Mouse (Mus musculus) embryo, embryonic 10 days (tissue): ENCODE measurements around the gene Amn.

Source experiments
- DNase-seq: peaks from one replicate; pipeline ENCODE4 v3.0.0-alpha.2; 2015; ENCODE audit warnings: low spot score

Amn gene

GRCm38 (mm10) chr12:111270629-111271277, at the start of gene Amn:
Gene Amn, plus strand, starts transcription at chr12:111271095.
- DNase-seq: no peak

GRCm38 (mm10) chr12:111225197-111225780, 45.6 kb upstream of the Amn start:
- no peak for DNase-seq

GRCm38 (mm10) chr12:111227410-111227809, 43.5 kb upstream of the Amn start:
- DNase-seq: no peak

GRCm38 (mm10) chr12:111228488-111228887, 42.4 kb upstream of the Amn start:
- no peak for DNase-seq

- no peak for DNase-seq
These were observed 40.1 kb upstream of the Amn start for GRCm38 (mm10) chr12:111230793-111231192.

GRCm38 (mm10) chr12:111233798-111234197, 37.1 kb upstream of the Amn start:
- DNase-seq: no peak

- no peak for DNase-seq
These were observed 36.5 kb upstream of the Amn start for GRCm38 (mm10) chr12:111234383-111234782.

GRCm38 (mm10) chr12:111235631-111236030, 35.3 kb upstream of the Amn start:
- no peak for DNase-seq

GRCm38 (mm10) chr12:111237611-111238188, 33.2 kb upstream of the Amn start:
- DNase-seq: no peak

- no peak for DNase-seq
These were observed 32.5 kb upstream of the Amn start for GRCm38 (mm10) chr12:111238345-111238744.

- peak; percentile 35 for DNase-seq
These were observed 32.1 kb upstream of the Amn start for GRCm38 (mm10) chr12:111238778-111239177.

GRCm38 (mm10) chr12:111239930-111240329, 31.0 kb upstream of the Amn start:
- no peak for DNase-seq

- no peak for DNase-seq
These were observed 29.0 kb upstream of the Amn start for GRCm38 (mm10) chr12:111241916-111242315.

GRCm38 (mm10) chr12:111242346-111242745, 28.5 kb upstream of the Amn start:
- DNase-seq: no peak

GRCm38 (mm10) chr12:111243733-111244132, 27.2 kb upstream of the Amn start:
- DNase-seq: no peak

GRCm38 (mm10) chr12:111245070-111245469, 25.8 kb upstream of the Amn start:
- no peak for DNase-seq

- DNase-seq: no peak
These were observed 24.0 kb upstream of the Amn start for GRCm38 (mm10) chr12:111246808-111247464.

GRCm38 (mm10) chr12:111249095-111249494, 21.8 kb upstream of the Amn start:
- no peak for DNase-seq

GRCm38 (mm10) chr12:111250116-111250515, 20.8 kb upstream of the Amn start:
- DNase-seq: no peak

GRCm38 (mm10) chr12:111251227-111251626, 19.7 kb upstream of the Amn start:
- DNase-seq: no peak

GRCm38 (mm10) chr12:111263650-111264049, 7.2 kb upstream of the Amn start:
- no peak for DNase-seq

- DNase-seq: no peak
These were observed 5.7 kb upstream of the Amn start for GRCm38 (mm10) chr12:111265212-111265611.

- DNase-seq: no peak
These were observed 4.3 kb upstream of the Amn start for GRCm38 (mm10) chr12:111266592-111266991.
